Mouse (Mus musculus) spleen, adult 2 months (tissue): Measurements from ENCODE around the gene Car5a. TPM values are rescaled to one million over a fixed set of nuclear protein-coding genes. Genes with fewer than 3 reads are reported as not detected.

Experiments used
- DNase-seq, 2 experiments: peaks; one replicate each; pipeline versions ENCODE4 v3.0.0 to v3.0.0-alpha.2; 2012 to 2021; ENCODE audit warnings: low spot score in 2 of 2, low read depth in 1 of 2
- H3K27ac ChIP-seq: fragments of 200-500 bp; 2 replicates; pipeline ENCODE4 v1.5.1; 2012; ENCODE audit warnings: low read length, inconsistent platforms; ENCODE audit not compliant: insufficient read depth
- H3K27me3 ChIP-seq: fragments of 200-500 bp; 2 replicates; pipeline ENCODE4 v1.6.1; 2012; ENCODE audit warnings: mild to moderate bottlenecking, moderate library complexity, low read length, inconsistent platforms; ENCODE audit not compliant: control insufficient read depth, insufficient read depth
- H3K36me3 ChIP-seq: fragments of 200-500 bp; 2 replicates; pipeline ENCODE4 v1.6.1; 2012; ENCODE audit warnings: mild to moderate bottlenecking, low read length, inconsistent platforms; ENCODE audit not compliant: control insufficient read depth, insufficient read depth
- H3K4me1 ChIP-seq: fragments of 200-500 bp; 2 replicates; pipeline ENCODE4 v1.6.1; 2011; ENCODE audit warnings: inconsistent platforms; ENCODE audit not compliant: control insufficient read depth, insufficient read depth, insufficient read length
- H3K4me3 ChIP-seq: fragments of 200-500 bp; 2 replicates; pipeline ENCODE4 v1.5.1; 2011; ENCODE audit warnings: mild to moderate bottlenecking, inconsistent platforms; ENCODE audit not compliant: insufficient read depth, insufficient read length; ENCODE audit errors: extremely low read depth
- CTCF ChIP-seq: fragments of 200-500 bp; IDR thresholded peaks from 2 replicates; pipeline ENCODE4 v1.5.1; 2011; ENCODE audit warnings: mild to moderate bottlenecking, inconsistent platforms; ENCODE audit not compliant: insufficient read depth, insufficient read length, insufficient replicate concordance; ENCODE audit errors: extremely low read depth
- POLR2A ChIP-seq: fragments of 200-500 bp; IDR thresholded peaks from 2 replicates; pipeline ENCODE4 v1.6.1; 2011; ENCODE audit warnings: low read depth, low read length, inconsistent platforms
- WGBS: fragments of 180-500 bp; shearing (Covaris S2); methylation state at CpG from one replicate; pipeline ENCODE4 v1.1.7; 2018; 5-methylcytosine and 5-hydroxymethylcytosine counted together
- polyA plus RNA-seq: library from polyadenylated mRNA; depleted of rRNA; stranded (reverse); fragments of >200 nt; gene quantifications from 2 replicates; pipeline ENCODE4 v1.2.3, GENCODE M21; 2012

Gene Car5a
- polyA plus RNA-seq, 1 experiment: 0.08 TPM

GRCm38 (mm10) chr8:121911987-121912386 lies 32.7 kb downstream of the Car5a start:
- 82% methylated on average over 7 of the region's 7 CpGs for WGBS
- Histone ChIP-seq H3K4me3 (no peak overlapping the region), H3K27me3 (no peaks in the 10 kb centered on the region), H3K27ac (no peak overlapping the region), H3K4me1 (peaks cover 4% of the 10 kb centered on the region; the same call in 1 of the 2 replicates), H3K36me3 (no peaks in the 10 kb centered on the region)
- DNase-seq: no peak
- TF ChIP-seq CTCF (no peak), POLR2A (no peak)

GRCm38 (mm10) chr8:121911400-121911799 lies 33.3 kb downstream of the Car5a start:
- Histone ChIP-seq H3K36me3 (no peaks in the 10 kb centered on the region), H3K4me1 (peaks cover 4% of the 10 kb centered on the region; the same call in 1 of the 2 replicates), H3K27me3 (no peaks in the 10 kb centered on the region), H3K4me3 (no peak overlapping the region), H3K27ac (no peak overlapping the region)
- 50% methylated on average over 6 of the region's 6 CpGs for WGBS
- TF ChIP-seq CTCF (no peak), POLR2A (no peak)
- no peak for DNase-seq

- peak; percentile 66 to 75 for DNase-seq
- Histone ChIP-seq H3K27me3 (no peaks in the 10 kb centered on the region), H3K4me3 (no peak overlapping the region), H3K27ac (no peak overlapping the region), H3K4me1 (peaks cover 4% of the 10 kb centered on the region; the same call in 1 of the 2 replicates), H3K36me3 (no peaks in the 10 kb centered on the region)
- TF ChIP-seq CTCF (peak; percentile 43; the same call in 1 of the 2 replicates), POLR2A (no peak)
- WGBS: 4% methylated on average over 6 of the region's 6 CpGs
These were observed 35.0 kb downstream of the Car5a start for GRCm38 (mm10) chr8:121909663-121910062.

- no peaks in the 10 kb centered on the region for H3K36me3 ChIP-seq
- 63% methylated on average over 8 of the region's 8 CpGs for WGBS
- TF ChIP-seq CTCF (no peak), POLR2A (no peak)
- H3K4me3 ChIP-seq: no peak overlapping the region
- H3K4me1 ChIP-seq: peaks cover 4% of the 10 kb centered on the region; the same call in 1 of the 2 replicates
- H3K27me3 ChIP-seq: no peaks in the 10 kb centered on the region
- DNase-seq: no peak
- no peak overlapping the region for H3K27ac ChIP-seq
These were observed 35.6 kb downstream of the Car5a start for GRCm38 (mm10) chr8:121909148-121909541.

GRCm38 (mm10) chr8:121908378-121909147 lies 36.1 kb downstream of the Car5a start:
- 27% methylated on average over 8 of the region's 8 CpGs for WGBS
- Histone ChIP-seq H3K4me3 (no peak overlapping the region), H3K27ac (no peak overlapping the region), H3K36me3 (no peaks in the 10 kb centered on the region), H3K27me3 (no peaks in the 10 kb centered on the region), H3K4me1 (peaks cover 4% of the 10 kb centered on the region; the same call in 1 of the 2 replicates)
- TF ChIP-seq POLR2A: no peak
- DNase-seq: no peak

- H3K27ac ChIP-seq: 0 out of 2 replicates have a peak within 1 kb of the TSS, but pooled peaks have one; percentile 10
- TF ChIP-seq CTCF: no peak
- peak; percentile 93 for TF ChIP-seq POLR2A
- H3K4me1 ChIP-seq: peaks cover 4% of the 10 kb centered on the region; the same call in 1 of the 2 replicates
- H3K36me3 ChIP-seq: no peaks in the 10 kb centered on the region
- 2% methylated on average over 49 of the region's 61 CpGs for WGBS
- H3K4me3 ChIP-seq: peak within 1 kb of the TSS; percentile 85
- no peaks in the 10 kb centered on the region for H3K27me3 ChIP-seq
- peak; percentile 92 to 95 for DNase-seq
These were observed 37.0 kb downstream of the Car5a start, which contains the start of gene Slc7a5 for GRCm38 (mm10) chr8:121907587-121908248. Gene Slc7a5, minus strand, starts transcription at chr8:121907694.
